ENCODE assay signal across 9 mouse cellular contexts in genomic region chr7:139299424-139299823, GRCm38 (mm10). TPM values are rescaled to one million over a fixed set of nuclear protein-coding genes. Genes with fewer than 3 reads are reported as not detected.
DNase-seq lines count a peak whose midpoint lies in the region; ATAC-seq and TF ChIP-seq lines count a peak whose summit lies in the region.
"Had no signal": no experiment of that assay in that cellular context is flagged by ENCODE, and none has a peak within 500 bp of the region (broad histone marks: within the 10 kb centered on the region; RNA-seq: fewer than 3 reads in every experiment).

No protein-coding gene starts in this region.

- ATAC-seq in activated CD4-positive, CD25-positive, alpha-beta regulatory T cell, adult 4 months: peak; percentile 34
- no peak for ATAC-seq in liver, embryonic 14.5 days (ENCODE audit: insufficient read depth)

- WGBS in liver, embryonic 14.5 days (ENCODE audit: insufficient replicate concordance): 24% methylated on average over 8 of the region's 8 CpGs

- H3K36me3 ChIP-seq in liver, embryonic 14.5 days (replicated peaks; ENCODE audit: control insufficient read depth, insufficient read depth, low read depth): no peaks in the 10 kb centered on the region

- H3K9ac ChIP-seq in liver, embryonic 14.5 days (replicated peaks): no peak overlapping the region

- H3K4me2 ChIP-seq in liver, embryonic 14.5 days (ENCODE audit: low read depth): no peak overlapping the region

- peaks cover 0 to 7% of the 10 kb centered on the region in 2 experiments; a peak in 2 of 4 replicates for H3K4me1 ChIP-seq in liver, embryonic 14.5 days (replicated peaks; ENCODE audit: control insufficient read depth in 2 of 2, insufficient read depth in 2 of 2, low read length in 1 of 2)

- H3K9me3 ChIP-seq in liver, embryonic 14.5 days (ENCODE audit: control insufficient read depth, low read length): no peaks in the 10 kb centered on the region

- H3K27me3 ChIP-seq in liver, embryonic 14.5 days (ENCODE audit: control insufficient read depth, insufficient read depth, low read length): no peaks in the 10 kb centered on the region

- no peak overlapping the region for H3K27ac ChIP-seq in liver, embryonic 14.5 days

- DNase-seq in 416B (ENCODE audit: low read depth): peak; percentile 50
- peak; percentile 91 for DNase-seq in embryo, embryonic 10.5 days (ENCODE audit: low spot score)
- peak; percentile 57 to 71 for DNase-seq in heart, adult 9 months (ENCODE audit: low spot score in 2 of 2)
- DNase-seq in kidney, postnatal 10 days: peak; percentile 94
- peak in 1 of 3 experiments; percentile 16 for DNase-seq in liver, embryonic 14.5 days (ENCODE audit: low read depth in 3 of 3, low spot score in 3 of 3)
- DNase-seq in ovary, adult 18-20 months (ENCODE audit: low spot score): peak; percentile 57
- DNase-seq in thymus, adult 18-20 months: peak; percentile 51 to 58

- peak; percentile 93 for TF ChIP-seq CTCF in liver, embryonic 14.5 days (IDR thresholded peaks at IDR 0.05; ENCODE audit: low read depth)

- TF ChIP-seq EP300 in liver, embryonic 14.5 days (IDR thresholded peaks at IDR 0.05; ENCODE audit: low read depth): no peak

- H3K4me3 ChIP-seq in liver, embryonic 14.5 days (ENCODE audit: insufficient read depth in 1 of 2, low read depth in 2 of 2, low read length in 2 of 2): no peak overlapping the region
- H3K4me3 ChIP-seq: erythroblast, embryonic 14.5 days had no signal

RNA-seq across cellular contexts. Expression of gene Pwwp2b, which starts 51.1 kb away (rescaled TPM):
- polyA plus RNA-seq in activated CD4-positive, CD25-positive, alpha-beta regulatory T cell, adult 4 months (2017; shearing (Covaris generic)): 1 to 10 TPM; 2.3 to 2.9 TPM
- 1.00 and 1.0 TPM in 2 replicates for polyA plus RNA-seq in liver, embryonic 14.5 days (2012; rRNA removed)
- 1.3 and 1.4 TPM in 2 replicates for polyA plus RNA-seq in liver, embryonic 14.5 days (2014; fragmentation: Nextera tagmentation; extraction: Ambion mirVana)
- polyA plus RNA-seq: erythroblast, embryonic 14.5 days had no signal
